Mouse (Mus musculus): Measurements from ENCODE around the gene Crebl2.

The Crebl2 gene

DNA sequence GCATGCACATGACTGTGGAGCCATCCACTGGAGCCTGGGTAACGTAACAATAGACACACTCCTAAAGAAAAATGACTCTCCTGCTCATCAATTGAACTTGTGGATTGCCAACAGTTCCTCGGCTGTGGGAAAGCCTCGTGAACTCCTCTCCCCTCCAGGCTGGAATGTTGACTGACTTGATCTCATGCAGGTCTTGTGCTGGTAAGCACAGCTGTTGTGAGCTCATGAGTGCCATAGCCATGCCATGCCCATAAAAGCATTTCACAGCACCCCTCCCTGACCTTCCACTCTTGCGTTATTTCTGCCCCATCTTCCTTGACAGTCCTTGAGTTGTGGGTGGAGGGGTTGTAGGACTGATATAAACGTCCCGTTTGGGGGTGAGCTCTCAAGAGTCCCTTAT, 9.5 kb upstream of the Crebl2 start:
- DNase-seq (ENCODE audit: low spot score), result no peak

DNA sequence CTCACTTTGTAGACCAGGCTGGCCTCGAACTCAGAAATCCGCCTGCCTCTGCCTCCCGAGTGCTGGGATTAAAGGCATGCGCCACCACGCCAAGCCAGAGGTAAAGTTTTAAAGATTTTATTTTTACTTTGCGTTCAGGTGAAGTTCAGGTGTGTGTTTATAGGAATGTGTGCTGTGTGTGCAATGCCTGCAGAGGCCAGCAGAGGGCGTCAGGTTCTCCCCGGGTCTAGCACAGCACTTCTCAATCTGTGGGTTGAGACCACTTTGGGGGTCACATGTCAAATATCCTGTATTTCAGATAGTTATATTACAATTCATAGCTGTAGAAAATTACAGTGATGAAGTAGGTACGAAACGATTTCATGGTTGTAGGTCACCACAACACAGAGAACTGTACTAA, 7.1 kb upstream of the Crebl2 start:
- peak; percentile 36 for DNase-seq (ENCODE audit: low spot score)

DNA sequence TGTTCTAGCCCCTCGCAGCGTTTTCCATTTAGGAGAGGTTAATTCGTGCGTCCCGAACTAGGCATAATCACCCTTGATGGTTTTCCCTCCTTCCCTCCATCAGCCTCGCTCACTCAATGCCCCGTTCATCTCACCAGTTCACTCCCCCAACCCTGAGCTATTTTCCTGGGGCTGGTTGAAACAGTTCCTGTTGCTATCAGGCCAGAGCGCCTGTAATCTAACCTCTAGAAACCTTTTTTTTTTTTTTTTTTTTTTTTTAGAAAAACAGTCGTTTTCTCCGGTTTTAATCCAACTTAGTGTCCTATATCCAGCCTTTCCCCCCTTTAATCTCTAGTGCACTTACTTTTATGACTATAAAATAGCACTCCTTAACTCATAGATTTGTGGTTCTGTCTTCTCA, 822 bp downstream of the Crebl2 start:
- DNase-seq (ENCODE audit: low spot score), result no peak

DNA sequence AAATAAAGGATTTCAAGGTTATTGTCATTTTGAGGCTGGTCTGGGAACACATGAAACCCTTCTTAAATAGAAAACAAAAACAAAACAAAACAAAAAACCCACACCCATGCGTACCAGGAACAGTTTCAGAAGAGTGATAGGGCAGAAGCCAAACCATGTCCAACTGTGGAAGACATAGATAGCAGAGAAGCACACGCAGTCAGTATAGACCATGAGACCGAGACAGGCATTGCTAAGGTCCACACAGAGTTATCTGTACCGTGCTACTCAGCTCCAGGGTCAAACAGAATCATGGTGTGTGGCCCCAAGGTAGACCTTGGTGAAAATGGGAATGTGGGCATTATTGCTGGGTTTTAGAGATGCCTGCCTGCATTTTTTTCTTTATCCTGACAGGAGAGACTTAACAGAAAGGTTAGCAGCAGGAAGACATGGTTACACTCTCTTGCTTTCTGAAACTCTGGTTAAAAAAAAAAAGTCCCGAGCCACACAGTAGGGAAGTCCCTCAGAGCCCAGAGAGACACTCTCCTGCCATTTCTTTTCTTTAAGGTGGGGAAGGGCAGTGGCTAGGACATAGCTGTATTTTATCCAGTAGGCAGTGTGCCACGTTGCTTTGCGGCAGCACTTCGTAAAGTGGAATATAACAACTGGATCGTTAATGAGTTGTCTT, 4.8 kb downstream of the Crebl2 start:
- no peak for DNase-seq (ENCODE audit: low spot score)

DNA sequence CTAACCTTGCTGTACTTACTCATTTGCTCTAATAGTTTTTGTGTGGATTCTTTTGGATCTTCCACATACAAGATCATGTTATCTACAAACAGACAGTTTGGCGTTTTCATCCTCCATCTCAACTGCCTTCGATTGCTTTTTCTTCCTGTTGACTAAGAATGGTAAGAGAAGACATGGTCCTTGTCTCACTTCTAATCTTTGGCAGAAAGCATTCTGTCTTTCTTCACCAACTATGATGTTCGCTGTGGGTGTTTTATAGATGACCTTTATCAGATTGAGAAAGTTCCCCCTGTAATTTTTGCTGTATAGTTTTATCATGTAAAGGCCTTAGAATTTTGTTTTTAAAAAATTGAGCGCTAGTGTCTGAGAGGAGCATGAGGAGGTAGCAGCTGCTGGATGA, 8.2 kb downstream of the Crebl2 start:
- no peak for DNase-seq (ENCODE audit: low spot score)

DNA sequence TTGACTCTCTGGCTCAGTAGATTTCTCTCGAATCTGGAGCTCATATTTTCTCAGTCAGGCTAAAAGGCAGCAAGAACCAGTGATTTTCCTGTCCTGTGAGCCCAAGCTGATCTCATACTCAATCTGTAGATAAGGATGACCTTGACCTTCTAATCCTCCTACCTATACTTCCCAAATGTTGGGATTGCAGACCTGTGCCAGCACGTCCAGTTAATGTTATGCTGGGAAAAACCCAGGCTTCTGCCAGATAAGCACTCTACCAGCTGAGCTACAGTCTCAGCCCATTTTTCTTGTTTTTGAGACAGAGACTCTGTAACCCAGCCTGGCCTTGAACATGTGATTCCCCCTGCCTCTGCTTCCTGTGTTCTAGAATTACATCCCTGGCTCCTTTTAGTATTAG, 10.4 kb downstream of the Crebl2 start:
- DNase-seq (ENCODE audit: low spot score), result no peak

DNA sequence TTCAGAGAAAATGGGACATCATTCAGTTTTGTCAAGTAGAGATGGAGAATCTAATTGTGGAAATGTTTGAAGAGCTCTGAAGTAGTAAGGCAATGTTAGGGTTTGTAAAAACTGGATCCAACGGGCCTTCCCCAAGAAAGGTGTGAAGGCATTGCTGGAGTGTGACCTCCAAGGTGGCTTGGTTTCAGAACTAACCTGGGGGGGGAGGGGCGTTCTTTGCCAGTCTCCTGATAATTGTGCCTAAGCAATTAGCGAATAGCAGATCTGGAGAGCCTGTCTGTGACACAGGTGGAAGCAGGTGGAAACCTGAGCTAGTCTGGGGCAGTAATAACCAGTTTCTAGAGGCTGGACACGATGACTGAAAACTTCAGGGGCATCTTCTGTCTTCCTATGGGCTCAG, 15.8 kb downstream of the Crebl2 start:
- no peak for DNase-seq (ENCODE audit: low spot score)

DNA sequence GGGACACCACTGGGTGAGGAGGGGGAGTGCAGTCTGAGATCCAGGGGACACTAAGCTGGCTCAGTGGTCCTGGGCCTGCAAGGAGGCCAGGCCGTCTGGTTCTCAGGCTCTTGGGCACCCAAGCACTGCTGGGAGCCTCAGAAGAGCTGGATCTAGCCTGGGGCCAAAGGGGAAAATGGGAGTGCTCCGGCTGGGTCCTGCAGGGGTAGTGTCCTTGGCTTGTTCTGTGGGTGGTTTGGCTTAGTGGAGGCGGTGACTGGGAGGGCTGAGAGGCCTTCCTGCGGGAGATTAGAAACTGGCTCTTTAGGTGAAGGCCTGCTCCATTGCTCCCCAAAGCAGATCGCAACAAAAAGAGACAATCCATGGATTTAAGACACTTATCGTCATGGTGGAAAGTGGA, 16.4 kb downstream of the Crebl2 start:
- no peak for DNase-seq (ENCODE audit: low spot score)

DNA sequence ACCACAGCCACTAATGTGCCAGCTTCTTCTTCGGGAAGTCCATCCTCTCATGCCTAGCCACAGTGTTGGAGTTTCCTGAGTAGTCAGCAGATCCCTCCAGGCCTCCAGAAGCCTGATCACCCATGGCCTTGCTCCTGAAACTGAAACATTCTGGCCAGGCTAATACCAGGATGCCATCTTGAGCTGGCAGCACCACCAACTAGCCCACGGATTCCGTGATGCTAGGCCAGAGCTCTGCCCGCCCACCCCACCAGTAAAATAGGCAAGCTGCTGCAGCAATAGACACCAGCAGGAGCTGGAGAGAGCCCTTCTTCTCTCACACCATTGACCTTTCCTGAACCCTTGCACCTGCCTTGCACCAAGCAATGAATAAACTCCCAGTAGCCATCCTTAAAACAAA, 17.6 kb downstream of the Crebl2 start:
- DNase-seq (ENCODE audit: low spot score), result no peak

DNA sequence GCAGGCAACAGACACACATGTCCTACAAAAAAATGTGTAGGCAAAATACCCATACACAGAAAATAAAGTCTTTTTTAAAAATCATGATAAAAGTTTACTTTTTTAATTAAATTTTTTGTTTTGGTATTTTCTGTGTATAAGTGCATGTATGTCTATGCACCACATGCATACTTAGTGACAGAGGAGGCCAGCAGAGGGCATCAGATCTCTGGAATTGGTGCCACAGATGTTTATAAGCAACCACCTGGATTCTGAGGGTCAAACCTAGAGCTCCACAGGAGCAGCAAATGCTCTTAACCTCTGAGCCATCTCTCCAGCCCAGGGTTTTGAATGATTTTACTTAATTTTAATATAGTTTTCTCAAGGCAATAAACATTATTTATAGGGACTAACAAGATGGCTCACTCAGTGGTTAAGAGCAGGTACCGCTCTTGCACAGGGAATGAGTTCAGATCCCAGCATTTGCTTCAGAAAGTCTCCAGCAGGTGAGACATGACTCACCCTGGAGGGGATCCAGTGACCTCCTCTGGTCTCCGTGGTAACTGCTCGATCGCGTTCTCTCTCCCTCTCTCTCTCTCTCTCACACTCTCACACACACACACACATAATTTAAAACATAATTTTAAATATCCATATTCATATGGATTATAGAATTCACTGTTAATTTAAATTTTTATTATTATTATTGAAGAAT, 18.4 kb downstream of the Crebl2 start:
- peak; percentile 70 for DNase-seq (ENCODE audit: low spot score)

DNA sequence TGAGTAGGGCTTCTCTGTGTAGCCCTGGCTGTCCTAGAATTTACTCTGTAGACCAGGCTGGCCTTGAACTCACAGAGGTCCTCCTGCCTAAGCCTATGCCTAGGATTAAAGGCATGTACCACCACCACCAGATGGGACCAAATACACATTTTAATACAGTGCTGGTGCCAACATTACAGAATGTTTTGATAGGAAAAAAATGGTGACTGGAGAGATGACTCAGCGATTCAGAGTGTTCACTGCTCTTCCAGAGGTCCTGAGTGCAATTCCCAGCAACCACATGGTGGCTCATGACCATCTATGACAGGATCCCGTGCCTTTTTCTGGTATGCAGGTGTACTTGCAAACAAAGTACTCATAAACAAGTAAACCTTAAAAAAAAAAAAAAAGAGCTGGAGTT, 19.5 kb downstream of the Crebl2 start:
- no peak for DNase-seq (ENCODE audit: low spot score)

DNA sequence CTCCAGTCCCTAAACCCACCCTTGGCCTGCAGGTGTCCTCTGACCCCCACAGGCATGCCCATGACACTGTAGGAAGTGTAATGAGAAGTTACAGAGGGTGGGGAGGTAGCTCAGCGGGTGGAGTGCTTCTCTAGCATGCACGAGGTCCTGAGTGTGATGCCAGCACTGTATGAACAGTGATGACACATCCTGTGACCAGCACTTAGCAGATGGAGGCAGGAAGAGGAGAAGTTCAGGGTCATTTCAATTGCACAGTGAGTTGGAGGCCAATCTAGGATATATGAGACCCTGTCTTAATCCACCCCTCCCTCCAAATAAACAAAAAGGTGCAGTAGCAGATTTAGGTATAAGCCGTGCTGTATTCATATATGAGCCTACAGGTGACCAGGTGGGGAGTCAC, 20.0 kb downstream of the Crebl2 start:
- no peak for DNase-seq (ENCODE audit: low spot score)

DNA sequence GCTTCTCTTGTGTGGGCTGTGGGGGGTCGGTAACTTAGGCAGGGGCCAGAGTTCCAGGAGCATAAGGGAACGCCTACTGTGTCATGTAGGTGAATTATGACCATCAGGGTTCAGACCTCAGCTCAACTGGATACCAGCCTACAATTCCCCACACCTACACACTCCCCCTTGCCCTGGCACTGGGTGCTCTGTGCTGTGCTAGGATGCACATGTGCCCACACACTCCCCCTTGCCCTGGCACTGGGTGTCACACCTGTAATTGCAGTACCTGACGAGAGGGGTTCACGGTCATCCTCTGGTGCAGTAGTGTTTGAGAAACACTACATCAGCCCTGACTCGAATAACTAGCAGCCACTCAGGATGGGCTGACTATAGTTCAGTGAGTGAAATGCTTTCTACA, 24.8 kb downstream of the Crebl2 start:
- DNase-seq (ENCODE audit: low spot score), result no peak

DNA sequence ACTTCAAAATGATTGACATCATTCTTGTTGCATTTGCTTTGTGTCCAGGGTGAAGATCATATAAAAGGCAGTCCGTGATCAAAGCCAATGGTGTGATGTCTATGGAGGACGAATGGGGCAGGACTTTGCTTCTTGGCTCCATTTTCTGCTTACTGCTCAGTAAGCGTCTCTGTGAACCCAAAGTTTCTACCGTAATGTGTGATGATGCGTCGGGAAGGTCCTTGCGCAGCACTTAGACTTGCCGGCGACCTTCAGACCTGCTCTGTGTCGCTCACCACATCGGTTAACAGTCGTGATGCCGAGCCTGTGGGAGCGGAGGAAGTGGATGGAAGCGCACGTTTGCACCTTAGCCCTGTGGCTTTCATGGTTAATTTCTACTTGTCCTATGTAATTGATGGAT, 26.0 kb downstream of the Crebl2 start:
- DNase-seq (ENCODE audit: low spot score), result no peak

DNA sequence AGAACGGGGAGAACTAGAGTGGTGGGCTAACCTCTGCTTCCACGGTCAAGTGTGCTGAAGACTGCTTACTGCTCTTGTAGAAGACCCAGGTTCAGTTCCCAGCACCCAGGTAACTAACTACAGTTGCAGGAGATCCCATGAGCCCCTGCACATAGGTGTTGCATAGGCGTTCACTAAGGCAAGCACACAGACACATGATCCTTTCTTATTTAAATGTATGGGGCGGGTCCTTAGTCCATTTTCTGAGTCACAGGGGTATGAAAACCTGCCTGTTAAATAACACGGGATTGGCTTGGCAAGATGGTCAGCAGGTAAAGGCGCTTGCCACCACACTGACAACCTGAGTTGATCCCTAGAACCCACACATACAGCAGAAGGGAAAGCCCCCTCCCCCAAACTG, 29.1 kb downstream of the Crebl2 start:
- DNase-seq (ENCODE audit: low spot score), result no peak

DNA sequence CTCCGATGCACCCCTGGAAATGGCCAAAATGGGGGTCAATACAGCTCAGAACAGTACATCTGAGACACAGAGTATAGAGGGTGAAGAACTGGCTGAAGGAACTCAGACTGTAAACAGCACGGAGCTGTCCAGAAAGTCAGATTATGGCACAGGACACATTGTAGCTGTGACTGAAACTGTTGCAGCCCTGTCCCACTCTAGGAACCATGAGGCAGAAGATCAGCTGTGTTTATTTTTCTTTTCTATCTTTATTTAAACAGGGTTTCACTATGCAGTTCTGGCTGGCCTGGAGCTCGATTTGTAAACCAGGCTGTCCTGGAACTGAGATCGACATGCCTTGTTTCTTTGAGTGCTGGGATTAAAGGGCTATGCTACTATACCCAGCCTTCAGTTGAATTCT, 30.3 kb downstream of the Crebl2 start:
- DNase-seq (ENCODE audit: low spot score), result no peak

DNA sequence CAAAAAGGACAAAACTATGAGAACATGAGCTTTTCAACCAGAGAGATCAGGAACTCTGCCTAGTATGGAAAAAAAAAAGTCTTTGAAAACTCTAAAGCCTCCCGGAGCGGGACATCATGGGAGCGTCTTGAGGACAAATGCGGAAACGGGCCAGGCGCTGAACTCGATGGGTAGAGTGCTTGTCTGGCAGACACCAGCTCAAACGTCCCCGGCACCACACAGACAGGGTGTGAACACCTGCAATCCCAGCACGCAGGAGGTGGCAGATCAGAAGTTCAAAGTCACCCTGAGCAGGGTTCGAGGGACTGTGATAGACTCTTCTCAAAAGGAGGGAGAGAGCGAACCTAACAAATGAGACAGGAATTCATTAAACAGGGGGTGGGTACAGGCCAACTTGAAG, 31.4 kb downstream of the Crebl2 start:
- no peak for DNase-seq (ENCODE audit: low spot score)

DNA sequence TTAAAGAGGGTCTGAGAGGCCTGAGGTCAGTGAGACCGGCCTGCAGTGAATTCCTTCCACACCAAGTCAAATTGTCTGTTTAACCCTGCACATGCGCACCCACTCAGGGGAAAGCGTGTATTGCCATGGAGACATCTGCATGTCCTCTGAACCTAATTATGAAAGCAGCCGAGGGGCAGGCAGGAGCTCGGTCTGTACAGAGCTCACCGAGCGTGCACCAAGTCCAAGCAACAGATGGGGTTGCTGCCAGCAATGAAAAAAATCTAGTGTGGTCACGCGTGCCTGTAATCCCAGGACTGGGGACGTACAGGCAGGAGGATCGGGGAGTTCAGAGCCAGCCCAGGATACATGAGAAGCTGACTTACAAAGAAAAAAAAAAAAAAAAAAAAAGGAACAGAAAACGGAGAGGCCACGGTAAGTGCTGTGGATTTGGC, 32.7 kb downstream of the Crebl2 start:
- DNase-seq (ENCODE audit: low spot score), result peak; percentile 84

DNA sequence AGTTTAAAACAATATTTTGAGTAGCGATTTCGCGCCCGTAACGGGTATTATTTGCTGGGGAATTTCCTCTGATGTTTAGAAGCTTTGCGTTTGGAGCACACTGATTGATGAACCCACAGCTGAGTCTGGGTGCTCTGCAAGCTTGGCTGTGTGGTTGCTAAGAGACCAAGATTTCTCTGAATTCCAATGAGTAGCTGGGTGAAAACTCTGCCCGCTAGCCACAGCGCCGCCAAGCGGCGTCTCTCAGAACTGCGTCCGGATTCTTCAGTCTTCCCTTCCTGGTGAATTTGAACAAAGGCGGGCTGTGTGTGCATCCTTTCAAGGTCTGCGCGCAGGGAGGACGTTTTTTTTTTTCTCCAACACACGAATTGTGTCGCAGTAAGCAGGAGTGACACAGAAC, 33.2 kb downstream of the Crebl2 start:
- peak; percentile 100 for DNase-seq (ENCODE audit: low spot score)

DNA sequence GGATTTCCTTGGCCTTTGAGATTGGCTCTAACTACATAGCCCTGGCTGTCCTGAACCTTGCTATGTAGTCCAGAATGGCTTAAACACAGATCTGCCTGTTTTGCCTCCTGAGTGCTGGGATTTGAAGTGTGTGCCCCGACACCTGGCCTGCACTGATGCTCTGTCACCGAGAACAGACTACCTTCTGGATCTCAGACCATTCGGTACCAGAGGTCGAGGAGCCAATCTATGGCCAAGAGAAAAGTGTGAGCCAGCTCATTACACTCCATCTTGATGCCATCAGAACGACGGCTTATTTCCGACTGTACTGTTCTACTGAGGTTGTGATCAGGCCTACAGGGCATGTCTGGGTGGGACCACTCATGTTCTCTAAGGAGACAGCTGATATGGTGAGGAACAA, 36.2 kb downstream of the Crebl2 start:
- DNase-seq (ENCODE audit: low spot score), result no peak

DNA sequence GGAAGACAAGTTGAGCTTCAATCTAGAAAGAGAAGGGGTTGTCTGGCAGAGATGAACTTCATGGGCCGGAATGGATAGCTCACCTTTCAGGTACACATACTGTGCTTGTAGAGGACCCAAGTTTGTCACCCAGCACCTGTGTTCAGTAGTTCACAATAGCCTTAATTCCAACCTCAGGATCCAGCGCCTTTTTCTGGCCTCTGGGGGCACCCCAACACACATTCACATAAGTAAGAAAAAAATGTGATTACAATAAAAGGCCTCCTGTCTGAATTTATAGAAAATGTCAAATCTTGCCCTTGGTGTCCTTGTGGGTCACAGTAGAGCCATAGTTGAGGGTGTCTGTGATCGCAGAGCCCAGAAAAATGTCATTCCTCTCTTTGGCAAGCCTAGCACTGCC, 37.4 kb downstream of the Crebl2 start:
- DNase-seq (ENCODE audit: low spot score), result peak; percentile 55

DNA sequence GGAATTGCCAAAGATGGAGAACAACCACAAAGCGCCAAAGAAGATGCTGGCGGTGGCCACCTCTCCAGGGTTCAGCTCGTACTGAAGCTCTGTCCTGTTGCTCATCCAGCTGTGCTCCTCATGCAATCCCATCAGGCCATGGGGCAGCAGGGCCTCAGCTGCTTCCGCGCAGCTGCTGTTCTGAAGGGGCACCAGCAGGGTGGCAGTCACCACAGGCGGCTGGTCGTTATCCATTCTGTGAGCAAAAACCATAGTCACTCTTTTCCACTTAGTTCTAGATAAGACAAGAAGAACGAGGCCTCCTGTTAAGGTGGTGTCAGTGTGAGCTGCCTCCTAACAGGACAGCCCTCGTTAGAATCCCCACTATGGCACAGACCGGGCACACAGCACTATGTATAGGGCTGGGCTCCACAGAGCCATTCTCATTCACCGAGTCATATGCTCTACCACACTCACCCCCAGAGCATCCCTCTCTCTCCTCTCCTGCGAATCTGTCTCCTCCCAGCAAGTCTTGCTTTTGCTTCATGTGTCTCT, 40.3 kb downstream of the Crebl2 start:
- DNase-seq (ENCODE audit: low spot score), result no peak

DNA sequence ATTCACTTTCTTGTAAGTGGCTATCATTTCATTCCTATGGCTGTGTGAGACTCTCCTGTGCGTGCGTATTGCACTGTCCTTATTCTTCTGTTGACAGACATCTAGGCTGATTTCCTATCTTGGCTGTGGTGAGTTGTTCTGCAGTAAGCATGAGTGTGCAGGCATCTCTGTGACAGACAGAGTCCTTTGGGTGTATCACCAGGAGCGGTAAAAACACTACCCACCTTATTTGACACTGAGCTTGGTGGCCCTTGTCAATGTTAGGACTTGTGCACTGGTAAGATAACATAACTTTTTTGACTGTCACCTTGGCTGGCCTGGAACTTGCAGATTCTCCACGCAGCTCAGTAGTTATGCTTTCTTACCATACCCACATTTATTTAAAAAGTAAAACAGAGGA, 40.9 kb downstream of the Crebl2 start:
- DNase-seq (ENCODE audit: low spot score), result no peak

DNA sequence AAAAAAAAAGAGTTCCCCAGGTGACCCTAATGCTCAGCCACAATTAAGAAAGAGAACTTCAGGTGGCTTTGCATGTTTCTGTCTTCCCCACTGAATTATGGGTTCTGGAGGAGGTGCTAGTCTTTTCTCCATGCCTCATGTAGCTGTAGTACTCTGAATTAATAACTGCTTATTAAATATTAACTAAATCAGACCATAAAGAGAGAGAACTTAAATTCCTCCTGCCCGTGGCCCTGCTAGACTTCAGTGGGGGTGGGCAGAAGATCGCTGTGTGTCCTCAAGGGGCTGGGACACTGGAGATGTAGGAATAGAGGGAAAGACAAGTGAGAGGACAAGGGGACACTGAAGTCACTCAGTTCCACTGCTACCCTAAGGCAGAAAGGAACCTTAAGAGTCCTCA, 42.3 kb downstream of the Crebl2 start:
- DNase-seq (ENCODE audit: low spot score), result no peak
